Mouse (Mus musculus) ES-Bruce4 (cell line): ENCODE results near the gene Camkmt.

Source experiments
- EP300 ChIP-seq: IDR thresholded peaks from 2 replicates; pipeline ENCODE4 v1.6.1; 2011; ENCODE audit warnings: low read depth, low read length; ENCODE audit not compliant: insufficient read depth
- POLR2A ChIP-seq: IDR thresholded peaks from one replicate; pipeline ENCODE4 v1.8.1; 2011; ENCODE audit warnings: low read length; ENCODE audit not compliant: insufficient read depth

DNA sequence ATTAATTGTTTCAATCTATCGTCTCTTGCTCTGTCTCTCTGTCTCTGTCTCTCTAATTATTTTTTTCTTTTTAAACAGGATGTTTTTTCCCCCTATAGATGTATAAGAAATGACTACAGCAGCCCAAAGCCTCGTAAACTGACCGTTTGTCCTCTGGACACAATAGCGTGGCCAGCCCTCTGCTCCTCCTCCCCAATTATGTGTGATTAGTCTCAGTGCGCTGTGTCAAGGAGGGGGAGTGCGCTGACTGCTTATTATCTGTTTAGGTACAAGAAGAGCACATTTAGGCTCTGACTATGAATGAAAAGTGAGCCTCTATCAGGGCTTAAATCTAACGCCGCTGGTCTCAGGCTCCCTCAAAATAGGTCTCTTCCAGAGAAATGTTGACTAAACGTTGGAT is 368.2 kb downstream of the Camkmt start:
- no peak for TF ChIP-seq EP300
- TF ChIP-seq POLR2A: no peak
